ENCODE assay signal across 17 mouse cellular contexts in the genomic region with DNA sequence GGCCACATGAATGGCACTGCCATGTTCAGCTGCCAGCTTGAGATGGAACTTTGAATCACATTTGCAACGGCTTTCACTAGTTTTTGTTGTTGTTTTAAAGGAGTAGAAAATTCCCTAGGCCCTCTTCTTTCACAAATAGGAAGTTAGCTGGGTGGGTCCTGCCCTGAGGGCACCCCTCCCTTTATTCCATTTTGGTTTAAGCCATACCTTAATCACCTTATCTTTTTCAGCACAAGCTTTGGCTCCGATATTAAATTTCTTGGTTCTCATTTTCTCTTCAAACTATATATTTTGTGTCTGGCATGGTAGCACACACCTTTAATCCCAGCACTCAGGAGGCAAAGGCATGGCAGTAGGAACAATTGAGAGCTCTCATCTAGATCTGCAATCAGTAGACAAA. TPM values are rescaled to one million over a fixed set of nuclear protein-coding genes. Genes with fewer than 3 reads are reported as not detected.
"Had no signal": no experiment of that assay in that cellular context is flagged by ENCODE, and none has a peak within 500 bp of the region (broad histone marks: within the 10 kb centered on the region; RNA-seq: fewer than 3 reads in every experiment).

No protein-coding gene starts in this region.

- H3K9ac ChIP-seq: neural tube, embryonic 13.5 days; neural tube, embryonic 15.5 days; stomach, embryonic 15.5 days had no signal

- H3K9me3 ChIP-seq: neural tube, embryonic 13.5 days; neural tube, embryonic 15.5 days; stomach, embryonic 15.5 days had no signal

- DNase-seq: retina, postnatal 1 day; right cerebral cortex, adult 18-20 months; right cerebral cortex, postnatal 14 days; right cerebral cortex, postnatal 25 days; right cerebral cortex, postnatal 4 days; spleen, adult 18-20 months; thymus, adult 18-20 months; thymus, adult 2 months; thymus, postnatal 14 days; thymus, postnatal 25 days; thymus, postnatal 36 days; thymus, postnatal 4 days had no signal

- H3K4me1 ChIP-seq: neural tube, embryonic 13.5 days; neural tube, embryonic 15.5 days; stomach, embryonic 15.5 days had no signal

- H3K4me3 ChIP-seq: neural tube, embryonic 13.5 days; neural tube, embryonic 15.5 days; stomach, embryonic 15.5 days had no signal

- H3K36me3 ChIP-seq: neural tube, embryonic 13.5 days; neural tube, embryonic 15.5 days; stomach, embryonic 15.5 days had no signal

- H3K27ac ChIP-seq: neural tube, embryonic 13.5 days; neural tube, embryonic 15.5 days; stomach, embryonic 15.5 days; stomach, postnatal 0 days had no signal

- H3K27me3 ChIP-seq: neural tube, embryonic 13.5 days; neural tube, embryonic 15.5 days; stomach, embryonic 15.5 days had no signal

RNA-seq across cellular contexts. Expression of gene Ebf4, which starts 34.5 kb away (rescaled TPM):
- total RNA-seq: neutrophil, adult 5-6 weeks had no signal
